Comparison of ENCODE assay signal across 15 mouse cellular contexts in the genomic region with DNA sequence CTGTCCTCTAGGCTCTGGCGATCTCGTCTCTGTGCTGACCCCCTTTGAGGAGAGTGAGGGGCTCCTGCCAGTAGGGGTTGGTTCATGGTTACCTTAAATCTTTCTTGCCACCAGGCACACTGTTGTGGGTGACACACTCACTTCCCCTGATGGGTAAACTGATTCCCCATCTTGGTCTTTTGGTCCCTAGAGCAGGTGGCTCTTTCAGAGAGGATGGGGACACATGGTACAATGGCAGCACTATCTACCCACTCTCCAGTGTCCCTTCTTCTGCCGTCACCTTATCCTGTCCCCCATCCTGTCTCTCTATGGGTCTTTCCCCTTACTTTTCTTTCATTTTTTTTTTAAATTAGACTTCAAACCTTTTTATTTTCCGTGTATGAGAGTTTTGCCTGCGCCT. TPM values are rescaled to one million over a fixed set of nuclear protein-coding genes. Genes with fewer than 3 reads are reported as not detected.
A peak's percentile ranks its signal among the peaks of the same experiment; 100 is the strongest.
DNase-seq lines count a peak whose midpoint lies in the region; ATAC-seq and TF ChIP-seq lines count a peak whose summit lies in the region.
"Had no signal": no experiment of that assay in that cellular context is flagged by ENCODE, and none has a peak within 500 bp of the region (broad histone marks: within the 10 kb centered on the region; RNA-seq: fewer than 3 reads in every experiment).

No protein-coding gene starts in this region.

- no peaks in the 10 kb centered on the region for H3K27me3 ChIP-seq in lung, embryonic 14.5 days (ENCODE audit: insufficient read depth, low read length)
- H3K27me3 ChIP-seq in MEL (ENCODE audit: control insufficient read depth in 1 of 2, insufficient read depth in 2 of 2, low read length in 2 of 2), result no peaks in the 10 kb centered on the region
- no peaks in the 10 kb centered on the region for H3K27me3 ChIP-seq in intestine, embryonic 15.5 days (replicated peaks)
- H3K27me3 ChIP-seq in small intestine, adult 2 months (ENCODE audit: control insufficient read depth, insufficient read depth, low read length), result no peaks in the 10 kb centered on the region
- H3K27me3 ChIP-seq: midbrain, embryonic 12.5 days; neural tube, embryonic 13.5 days had no signal

- no peak for TF ChIP-seq EP300 in MEL (IDR thresholded peaks at IDR 0.05; ENCODE audit: low read depth in 1 of 2, low read length in 2 of 2)

- no peak overlapping the region for H3K4me3 ChIP-seq in lung, embryonic 14.5 days (ENCODE audit: low read depth, low read length)
- H3K4me3 ChIP-seq in lung, adult 2 months (replicated peaks; ENCODE audit: extremely low read depth, low read depth, low read length), result no peak overlapping the region
- H3K4me3 ChIP-seq in MEL (ENCODE audit: control insufficient read depth in 1 of 2, insufficient read depth in 1 of 2, low read depth in 2 of 2, low read length in 2 of 2), result no peak overlapping the region
- H3K4me3 ChIP-seq in intestine, embryonic 15.5 days (replicated peaks), result no peak overlapping the region
- peak overlapping the region; percentile 35 for H3K4me3 ChIP-seq in small intestine, adult 2 months (ENCODE audit: low read depth, low read length)
- no peak overlapping the region for H3K4me3 ChIP-seq in left cerebral cortex, adult 2 months
- H3K4me3 ChIP-seq: midbrain, embryonic 12.5 days; neural tube, embryonic 13.5 days had no signal

- no peaks in the 10 kb centered on the region for H3K9me3 ChIP-seq in lung, embryonic 14.5 days (ENCODE audit: low read depth, low read length)
- H3K9me3 ChIP-seq in MEL (replicated peaks; ENCODE audit: insufficient read depth, low read length), result no peaks in the 10 kb centered on the region
- no peaks in the 10 kb centered on the region for H3K9me3 ChIP-seq in intestine, embryonic 15.5 days
- H3K9me3 ChIP-seq: G1E; midbrain, embryonic 12.5 days; neural tube, embryonic 13.5 days had no signal

- TF ChIP-seq CTCF in lung, embryonic 14.5 days (IDR thresholded peaks at IDR 0.05; ENCODE audit: low read depth), result no peak
- no peak for TF ChIP-seq CTCF in lung, adult 2 months (IDR thresholded peaks at IDR 0.05; ENCODE audit: insufficient read depth, low read length)
- no peak for TF ChIP-seq CTCF in MEL (IDR thresholded peaks at IDR 0.05 in 2 of 3, conservative IDR thresholded peaks at IDR 0.05 in 1 of 3; ENCODE audit: control insufficient read depth in 1 of 3, insufficient read depth in 1 of 3, low read depth in 2 of 3, low read length in 3 of 3, poor library complexity in 1 of 3, severe bottlenecking in 1 of 3)
- TF ChIP-seq CTCF in small intestine, adult 2 months (IDR thresholded peaks at IDR 0.05; ENCODE audit: extremely low read depth, insufficient read length, insufficient replicate concordance, low read depth, low read length), result no peak
- TF ChIP-seq CTCF in left cerebral cortex, adult 2 months (IDR thresholded peaks at IDR 0.05), result no peak

- DNase-seq in lung, embryonic 14.5 days, result no peak
- DNase-seq in lung, adult 2 months, result no peak
- DNase-seq in MEL (ENCODE audit: low read depth, low spot score), result no peak
- no peak for DNase-seq in adrenal gland, postnatal 14 days
- no peak for DNase-seq in urinary bladder, postnatal 10 days (ENCODE audit: low spot score)
- no peak for DNase-seq in left cerebral cortex, adult 2 months (ENCODE audit: extremely low spot score in 1 of 2, low spot score in 2 of 2)
- DNase-seq: forebrain, postnatal 0 days had no signal

- H3K4me1 ChIP-seq in lung, embryonic 14.5 days (ENCODE audit: insufficient read depth), result peaks cover 8% of the 10 kb centered on the region; the same call in 1 of the 2 replicates
- peaks cover 13% of the 10 kb centered on the region for H3K4me1 ChIP-seq in lung, adult 2 months (ENCODE audit: control insufficient read depth, insufficient read depth, low read length)
- H3K4me1 ChIP-seq in MEL (ENCODE audit: control insufficient read depth in 1 of 2, insufficient read depth in 2 of 2, low read length in 2 of 2), result peaks cover 0 to 31% of the 10 kb centered on the region in 2 experiments; a peak in 3 of 4 replicates
- peaks cover 12% of the 10 kb centered on the region for H3K4me1 ChIP-seq in intestine, embryonic 15.5 days (replicated peaks)
- H3K4me1 ChIP-seq in small intestine, adult 2 months (ENCODE audit: control insufficient read depth, insufficient read depth, insufficient read length, low read length), result peaks cover 22% of the 10 kb centered on the region
- H3K4me1 ChIP-seq: midbrain, embryonic 12.5 days had no signal

- H3K36me3 ChIP-seq in lung, embryonic 14.5 days (ENCODE audit: insufficient read depth), result no peaks in the 10 kb centered on the region
- peaks cover 0 to 21% of the 10 kb centered on the region in 2 experiments; a peak in 2 of 4 replicates for H3K36me3 ChIP-seq in MEL (ENCODE audit: control insufficient read depth in 1 of 2, insufficient read depth in 2 of 2, low read length in 2 of 2)
- no peaks in the 10 kb centered on the region for H3K36me3 ChIP-seq in intestine, embryonic 15.5 days
- H3K36me3 ChIP-seq in small intestine, adult 2 months (ENCODE audit: control insufficient read depth, insufficient read depth, low read length), result no peaks in the 10 kb centered on the region
- H3K36me3 ChIP-seq: G1E; midbrain, embryonic 12.5 days; neural tube, embryonic 13.5 days had no signal

- H3K79me2 ChIP-seq in MEL (ENCODE audit: control insufficient read depth, insufficient read depth, low read length, poor library complexity), result no peaks in the 10 kb centered on the region

- H3K9ac ChIP-seq in lung, embryonic 14.5 days, result no peak overlapping the region
- H3K9ac ChIP-seq in MEL (ENCODE audit: control insufficient read depth, low read depth, low read length, poor library complexity, severe bottlenecking), result no peak overlapping the region
- no peak overlapping the region for H3K9ac ChIP-seq in intestine, embryonic 15.5 days
- H3K9ac ChIP-seq: forebrain, postnatal 0 days; hindbrain, embryonic 14.5 days; midbrain, embryonic 12.5 days; neural tube, embryonic 13.5 days had no signal

- no peak for ATAC-seq in lung, embryonic 14.5 days (ENCODE audit: insufficient read depth)
- ATAC-seq in intestine, embryonic 15.5 days, result no peak
- ATAC-seq: forebrain, postnatal 0 days had no signal

- WGBS in lung, embryonic 14.5 days, result 82% methylated on average over 5 of the region's 5 CpGs
- WGBS in lung, adult 2 months, result 84% methylated on average over 5 of the region's 5 CpGs
- WGBS in intestine, embryonic 15.5 days, result 86% methylated on average over 5 of the region's 5 CpGs
- WGBS in small intestine, adult 2 months, result 82% methylated on average over 5 of the region's 5 CpGs

- TF ChIP-seq RAD21 in MEL (IDR thresholded peaks at IDR 0.05; ENCODE audit: low read depth, low read length), result no peak

- TF ChIP-seq POLR2A in lung, adult 2 months (IDR thresholded peaks at IDR 0.05; ENCODE audit: borderline replicate concordance, extremely low read depth, low read depth, low read length), result no peak
- no peak for TF ChIP-seq POLR2A in MEL (IDR thresholded peaks at IDR 0.05; ENCODE audit: control insufficient read depth in 1 of 2, insufficient read depth in 1 of 2, low read depth in 1 of 2, low read length in 2 of 2, poor library complexity in 1 of 2)
- TF ChIP-seq POLR2A in small intestine, adult 2 months (IDR thresholded peaks at IDR 0.05; ENCODE audit: low read depth, low read length), result no peak

- H3K4me2 ChIP-seq in lung, embryonic 14.5 days, result no peak overlapping the region
- H3K4me2 ChIP-seq in intestine, embryonic 15.5 days (replicated peaks), result peak overlapping the region; percentile 48; the same call in 1 of the 2 replicates
- H3K4me2 ChIP-seq: hindbrain, embryonic 14.5 days; midbrain, embryonic 12.5 days; neural tube, embryonic 13.5 days had no signal

- intact Hi-C loops in left cerebral cortex, adult 2 months (cut with DNase I), result no loop called here

- peak overlapping the region; percentile 56; the same call in 1 of the 2 replicates for H3K27ac ChIP-seq in lung, embryonic 14.5 days (ENCODE audit: low read depth)
- peak overlapping the region; percentile 1; the same call in 1 of the 2 replicates for H3K27ac ChIP-seq in MEL (ENCODE audit: control insufficient read depth, low read depth, low read length)
- 0 out of 2 replicates have a peak overlapping the region, but pooled peaks have one; percentile 18 for H3K27ac ChIP-seq in intestine, embryonic 15.5 days
- H3K27ac ChIP-seq in small intestine, adult 2 months (ENCODE audit: insufficient read depth, low read depth, low read length), result peak overlapping the region; percentile 58
- no peak overlapping the region for H3K27ac ChIP-seq in left cerebral cortex, adult 2 months
- H3K27ac ChIP-seq: hindbrain, embryonic 14.5 days; midbrain, embryonic 12.5 days; neural tube, embryonic 13.5 days had no signal

TF ChIP-seq in MEL, 35 proteins besides CTCF, POLR2A, EP300 and RAD21 (continues in another document):
- no peak for TF ChIP-seq NELFE (IDR thresholded peaks at IDR 0.05; ENCODE audit: low read depth, low read length)
- no peak for TF ChIP-seq MXI1 (IDR thresholded peaks at IDR 0.05; ENCODE audit: low read depth, low read length)
- no peak for TF ChIP-seq MYB (IDR thresholded peaks at IDR 0.05; ENCODE audit: low read depth, low read length)
- no peak for TF ChIP-seq GABPA (IDR thresholded peaks at IDR 0.05; ENCODE audit: low read depth, low read length)
- TF ChIP-seq GATA1 (IDR thresholded peaks at IDR 0.05; ENCODE audit: low read depth, low read length), result no peak
- TF ChIP-seq KAT2A (conservative IDR thresholded peaks at IDR 0.05; ENCODE audit: low read depth, low read length), result no peak
- TF ChIP-seq SIN3A (IDR thresholded peaks at IDR 0.05; ENCODE audit: low read length), result no peak

RNA-seq across cellular contexts. Expression of gene Bcl9l, which starts 33.3 kb away (rescaled TPM):
- 16.3 and 17.3 TPM in 2 replicates for polyA plus RNA-seq in lung, embryonic 14.5 days (2014; fragmentation: Nextera tagmentation; extraction: Ambion mirVana)
- 69.0 and 70.7 TPM in 2 replicates for polyA plus RNA-seq in lung, adult 2 months (2012; rRNA removed)
- total RNA-seq in MEL (2012; rRNA removed), result 0.58 and 0.78 TPM in 2 replicates
- 1 to 10 TPM in 1 of 2 experiments, not detected in 1; 5.1 TPM for polyA plus RNA-seq in MEL (2012; ENCODE audit: insufficient read depth in 1 of 2, insufficient read length in 2 of 2, low read depth in 1 of 2, low replicate concordance in 2 of 2, missing spikeins in 1 of 2)
- polyA plus RNA-seq in intestine, embryonic 15.5 days (2015; fragmentation: Nextera tagmentation; extraction: Ambion mirVana), result 7.5 and 7.8 TPM in 2 replicates
- 21.8 and 28.1 TPM in 2 replicates for polyA plus RNA-seq in small intestine, adult 2 months (2012; rRNA removed)
- total RNA-seq in adrenal gland, postnatal 14 days (2021), result 59.3 and 61.7 TPM in 2 replicates
- total RNA-seq in left cerebral cortex, adult 2 months (2021), result 10 to 100 TPM; 58.6 to 63.4 TPM

RNA-seq across cellular contexts. Expression of gene Cxcr5, which starts 45.8 kb away (rescaled TPM):
- polyA plus RNA-seq in lung, embryonic 14.5 days (2014; fragmentation: Nextera tagmentation; extraction: Ambion mirVana), result not detected in 2 replicates
- polyA plus RNA-seq in lung, adult 2 months (2012; rRNA removed), result 6.0 TPM in 2 replicates
- total RNA-seq in MEL (2012; rRNA removed), result not detected in 2 replicates
- polyA plus RNA-seq in MEL (2012; ENCODE audit: insufficient read depth in 1 of 2, insufficient read length in 2 of 2, low read depth in 1 of 2, low replicate concordance in 2 of 2, missing spikeins in 1 of 2), result under 1 TPM in 1 of 2 experiments, not detected in 1; 0.18 TPM
- polyA plus RNA-seq in intestine, embryonic 15.5 days (2015; fragmentation: Nextera tagmentation; extraction: Ambion mirVana), result 1.3 TPM in 2 replicates
- 2.0 and 5.7 TPM in 2 replicates for polyA plus RNA-seq in small intestine, adult 2 months (2012; rRNA removed)
- 0.56 and 4.4 TPM in 2 replicates for total RNA-seq in adrenal gland, postnatal 14 days (2021)
- not detected for total RNA-seq in left cerebral cortex, adult 2 months (2021)
- total RNA-seq: common myeloid progenitor, adult 5-6 weeks; forebrain, postnatal 0 days; left cerebral cortex, adult 8-10 months had no signal
- polyA plus RNA-seq: forebrain, postnatal 0 days; G1E; hindbrain, embryonic 14.5 days; midbrain, embryonic 12.5 days; neural tube, embryonic 13.5 days had no signal
